Mouse (Mus musculus) limb, embryonic 14.5 days (tissue): ENCODE results near the gene Clcn6. TPM values are rescaled to one million over a fixed set of nuclear protein-coding genes. Genes with fewer than 3 reads are reported as not detected.

ENCODE experiments used
- ATAC-seq: fragments of 200-750 bp; cut with Nextera tagmentation; 2 replicates; pipeline ENCODE4 v1.8.0; 2017; ENCODE audit warnings: low read depth, moderate number of reproducible peaks, moderate TSS enrichment; ENCODE audit not compliant: low FRiP score
- DNase-seq: peaks from one replicate; pipeline ENCODE4 v3.0.0-alpha.2; 2015; ENCODE audit warnings: low spot score
- H3K27ac ChIP-seq: fragments of 300-500 bp; sonication (generic); replicated peaks from 2 replicates; pipeline ENCODE4 v1.5.1; 2014; ENCODE audit warnings: low read depth, mild to moderate bottlenecking, low read length, moderate library complexity, mixed read lengths
- H3K27me3 ChIP-seq: fragments of 300-500 bp; sonication (generic); 2 replicates; pipeline ENCODE4 v1.6.1; 2014; ENCODE audit warnings: low read length, mixed read lengths; ENCODE audit not compliant: control insufficient read depth, insufficient read depth
- H3K36me3 ChIP-seq: fragments of 300-500 bp; sonication (generic); 2 replicates; pipeline ENCODE4 v1.6.1; 2014; ENCODE audit warnings: mild to moderate bottlenecking, low read length, moderate library complexity, mixed read lengths; ENCODE audit not compliant: control insufficient read depth, insufficient read depth
- H3K4me1 ChIP-seq: fragments of 300-500 bp; sonication (generic); 2 replicates; pipeline ENCODE4 v1.6.1; 2014; ENCODE audit warnings: antibody characterized with exemption, low read length, mixed read lengths; ENCODE audit not compliant: control insufficient read depth, insufficient read depth
- H3K4me2 ChIP-seq: fragments of 300-500 bp; sonication (generic); replicated peaks from 2 replicates; pipeline ENCODE4 v1.6.1; 2014; ENCODE audit warnings: low read depth, mild to moderate bottlenecking, low read length, moderate library complexity; ENCODE audit not compliant: severe bottlenecking
- H3K4me3 ChIP-seq: fragments of 300-500 bp; sonication (generic); replicated peaks from 2 replicates; pipeline ENCODE4 v1.5.1; 2014; ENCODE audit warnings: low read length
- H3K9ac ChIP-seq: fragments of 300-500 bp; sonication (generic); 2 replicates; pipeline ENCODE4 v1.6.1; 2014; ENCODE audit warnings: mild to moderate bottlenecking, low read depth, low read length, moderate library complexity; ENCODE audit not compliant: severe bottlenecking
- H3K9me3 ChIP-seq: fragments of 300-500 bp; sonication (generic); 2 replicates; pipeline ENCODE4 v1.6.1; 2016; ENCODE audit warnings: low read length; ENCODE audit not compliant: control insufficient read depth
- POLR2A ChIP-seq: fragments of 200-500 bp; IDR thresholded peaks from 2 replicates; pipeline ENCODE4 v1.8.0; 2012; ENCODE audit warnings: inconsistent platforms, mild to moderate bottlenecking, moderate library complexity, borderline replicate concordance; ENCODE audit not compliant: insufficient read depth, insufficient read length; ENCODE audit errors: extremely low read depth
- WGBS: fragments of 180-500 bp; shearing (Covaris S2); extraction: QIAGEN DNeasy Blood & Tissue Kit; methylation state at CpG from one replicate; pipeline ENCODE4 v1.1.7; 2014; 5-methylcytosine and 5-hydroxymethylcytosine counted together
- polyA plus RNA-seq, 2 experiments: library from polyadenylated mRNA; depleted of rRNA in 1 of 2; stranded (reverse) in 1 of 2; unstranded in 1 of 2; fragments of >200 nt; fragmentation: Nextera tagmentation in 1 of 2; extraction: Ambion mirVana in 1 of 2; gene quantifications; 2 replicates each; pipeline versions ENCODE4 v1.2.1 to v1.2.3; 2012 to 2014

Clcn6 gene
- polyA plus RNA-seq, 2 experiments: 6.9 to 22.5 TPM

- no peak overlapping the region for H3K4me2 ChIP-seq
- H3K9ac ChIP-seq: no peak overlapping the region
- no peak overlapping the region for H3K4me3 ChIP-seq
- no peaks in the 10 kb centered on the region for H3K9me3 ChIP-seq
- DNase-seq (no peak), ATAC-seq (no peak)
- H3K27ac ChIP-seq: no peak overlapping the region
- H3K27me3 ChIP-seq: no peaks in the 10 kb centered on the region
- no peak for TF ChIP-seq POLR2A
- H3K36me3 ChIP-seq: no peaks in the 10 kb centered on the region
- H3K4me1 ChIP-seq: no peaks in the 10 kb centered on the region
- WGBS: 74% methylated on average over 3 of the region's 3 CpGs
Observed at GRCm38 (mm10) chr4:147976237-147976636, 62.4 kb downstream of the Clcn6 start.

GRCm38 (mm10) chr4:147969337-147969736 is 69.3 kb downstream of the Clcn6 start:
- H3K4me1 ChIP-seq: no peaks in the 10 kb centered on the region
- no peak overlapping the region for H3K4me3 ChIP-seq
- no peak overlapping the region for H3K9ac ChIP-seq
- no peaks in the 10 kb centered on the region for H3K9me3 ChIP-seq
- WGBS: 51% methylated on average over 9 of the region's 9 CpGs
- H3K27me3 ChIP-seq: no peaks in the 10 kb centered on the region
- H3K27ac ChIP-seq: no peak overlapping the region
- no peak for TF ChIP-seq POLR2A
- ATAC-seq: no peak
- DNase-seq: no peak
- no peaks in the 10 kb centered on the region for H3K36me3 ChIP-seq
- H3K4me2 ChIP-seq: no peak overlapping the region

GRCm38 (mm10) chr4:147968816-147969215 is 69.8 kb downstream of the Clcn6 start:
- Histone ChIP-seq H3K9ac (no peak overlapping the region), H3K36me3 (no peaks in the 10 kb centered on the region), H3K4me2 (no peak overlapping the region), H3K4me1 (no peaks in the 10 kb centered on the region), H3K4me3 (no peak overlapping the region), H3K9me3 (no peaks in the 10 kb centered on the region), H3K27ac (no peak overlapping the region), H3K27me3 (no peaks in the 10 kb centered on the region)
- ATAC-seq: no peak
- no peak for TF ChIP-seq POLR2A
- no peak for DNase-seq
- 67% methylated on average over 2 of the region's 2 CpGs for WGBS

- 75% methylated on average over 7 of the region's 7 CpGs for WGBS
- Histone ChIP-seq H3K36me3 (no peaks in the 10 kb centered on the region), H3K4me3 (no peak overlapping the region), H3K27ac (no peak overlapping the region), H3K9me3 (no peaks in the 10 kb centered on the region), H3K9ac (no peak overlapping the region), H3K4me1 (no peaks in the 10 kb centered on the region), H3K4me2 (no peak overlapping the region), H3K27me3 (no peaks in the 10 kb centered on the region)
- DNase-seq (no peak), ATAC-seq (no peak)
- TF ChIP-seq POLR2A: no peak
Observed at GRCm38 (mm10) chr4:147965712-147966111, 72.9 kb downstream of the Clcn6 start.

GRCm38 (mm10) chr4:147963623-147964022 is 75.0 kb downstream of the Clcn6 start:
- no peak overlapping the region for H3K4me2 ChIP-seq
- no peaks in the 10 kb centered on the region for H3K9me3 ChIP-seq
- no peak overlapping the region for H3K27ac ChIP-seq
- H3K9ac ChIP-seq: no peak overlapping the region
- 85% methylated on average over 15 of the region's 15 CpGs for WGBS
- no peaks in the 10 kb centered on the region for H3K4me1 ChIP-seq
- DNase-seq (no peak), ATAC-seq (no peak)
- no peak overlapping the region for H3K4me3 ChIP-seq
- no peaks in the 10 kb centered on the region for H3K27me3 ChIP-seq
- no peaks in the 10 kb centered on the region for H3K36me3 ChIP-seq
- TF ChIP-seq POLR2A: no peak

- DNase-seq (no peak), ATAC-seq (no peak)
- H3K4me2 ChIP-seq: no peak overlapping the region
- no peaks in the 10 kb centered on the region for H3K9me3 ChIP-seq
- no peak for TF ChIP-seq POLR2A
- H3K4me1 ChIP-seq: no peaks in the 10 kb centered on the region
- H3K27ac ChIP-seq: no peak overlapping the region
- H3K36me3 ChIP-seq: no peaks in the 10 kb centered on the region
- H3K4me3 ChIP-seq: no peak overlapping the region
- 50% methylated on average over 6 of the region's 6 CpGs for WGBS
- no peak overlapping the region for H3K9ac ChIP-seq
- no peaks in the 10 kb centered on the region for H3K27me3 ChIP-seq
Observed at GRCm38 (mm10) chr4:147962781-147963180, 75.8 kb downstream of the Clcn6 start.
